In genomic region chr7:40906484-40906883, GRCm38 (mm10) we compare ENCODE assay signal across 21 mouse cellular contexts. TPM values are rescaled to one million over a fixed set of nuclear protein-coding genes. Genes with fewer than 3 reads are reported as not detected.
A peak's percentile ranks its signal among the peaks of the same experiment; 100 is the strongest.
DNase-seq lines count a peak whose midpoint lies in the region; ATAC-seq lines count a peak whose summit lies in the region.
"Had no signal": no experiment of that assay in that cellular context is flagged by ENCODE, and none has a peak within 500 bp of the region (broad histone marks: within the 10 kb centered on the region; RNA-seq: fewer than 3 reads in every experiment).

No protein-coding gene starts in this region.

- no peak overlapping the region for H3K27ac ChIP-seq in heart, embryonic 12.5 days (ENCODE audit: poor library complexity, severe bottlenecking)
- H3K27ac ChIP-seq: embryonic facial prominence, embryonic 13.5 days; limb, embryonic 10.5 days; liver, embryonic 12.5 days; lung, embryonic 15.5 days; neural tube, embryonic 13.5 days had no signal

- no peak for ATAC-seq in heart, embryonic 12.5 days (ENCODE audit: insufficient number of reproducible peaks, low FRiP score)
- ATAC-seq: inflammation-experienced regulatory T-cells, adult 6 months; liver, embryonic 12.5 days had no signal

- H3K9ac ChIP-seq in heart, embryonic 12.5 days = no peak overlapping the region
- H3K9ac ChIP-seq: embryonic facial prominence, embryonic 13.5 days; liver, embryonic 12.5 days; lung, embryonic 15.5 days; neural tube, embryonic 13.5 days had no signal

- peak; percentile 67 to 68 for DNase-seq in cerebellum, postnatal 14 days
- no peak for DNase-seq in cerebellum, adult 18-20 months
- DNase-seq in heart, adult 8-10 months (ENCODE audit: low spot score) = peak; percentile 28
- DNase-seq in retina, postnatal 1 day = peak; percentile 9
- no peak for DNase-seq in retina, embryonic 14.5 days (ENCODE audit: low spot score)
- peak; percentile 41 for DNase-seq in skeletal muscle tissue, adult 2 months (ENCODE audit: low read depth, low spot score)
- DNase-seq in urinary bladder, postnatal 25 days (ENCODE audit: low spot score) = no peak
- DNase-seq: B cell, adult 2 months; cerebellum, adult 11 months had no signal

- no peaks in the 10 kb centered on the region for H3K36me3 ChIP-seq in heart, embryonic 12.5 days
- H3K36me3 ChIP-seq: embryonic facial prominence, embryonic 13.5 days; limb, embryonic 10.5 days; liver, embryonic 12.5 days; lung, embryonic 15.5 days had no signal

- 0 out of 2 replicates have a peak, but pooled peaks cover 3% of the 10 kb centered on the region for H3K4me1 ChIP-seq in heart, embryonic 12.5 days (replicated peaks)
- H3K4me1 ChIP-seq: liver, embryonic 12.5 days; lung, embryonic 15.5 days had no signal

- H3K27me3 ChIP-seq in heart, embryonic 12.5 days (replicated peaks) = peaks cover 33% of the 10 kb centered on the region

- WGBS in heart, embryonic 12.5 days = 67% methylated on average over 1 of the region's 1 CpGs

- H3K9me3 ChIP-seq in heart, embryonic 12.5 days (replicated peaks) = no peaks in the 10 kb centered on the region
- H3K9me3 ChIP-seq: embryonic facial prominence, embryonic 13.5 days; limb, embryonic 10.5 days; liver, embryonic 12.5 days; lung, embryonic 15.5 days; neural tube, embryonic 13.5 days had no signal

- H3K4me2 ChIP-seq in heart, embryonic 12.5 days = no peak overlapping the region
- H3K4me2 ChIP-seq: embryonic facial prominence, embryonic 13.5 days; liver, embryonic 12.5 days; lung, embryonic 15.5 days; neural tube, embryonic 13.5 days had no signal

- H3K4me3 ChIP-seq in heart, embryonic 12.5 days = no peak overlapping the region
- H3K4me3 ChIP-seq: embryonic facial prominence, embryonic 13.5 days; limb, embryonic 10.5 days; liver, embryonic 12.5 days; lung, embryonic 15.5 days; neural tube, embryonic 13.5 days had no signal

RNA-seq across cellular contexts. Expression of gene Vstm2b, which starts 8.4 kb away (rescaled TPM):
- under 1 TPM in 2 of 4 experiments, not detected in 2; 0.12 to 0.37 TPM for total RNA-seq in heart, adult 8-10 months (2022)
- polyA plus RNA-seq in heart, embryonic 12.5 days (2016; fragmentation: Nextera tagmentation; extraction: Ambion mirVana) = 0.35 and 0.42 TPM in 2 replicates
- total RNA-seq: common myeloid progenitor, adult 5-6 weeks; granulocyte monocyte progenitor cell, adult 5-6 weeks; hematopoietic stem cell, adult 5-6 weeks; megakaryocyte, adult 5-6 weeks; monocyte, adult 5-6 weeks had no signal
- polyA plus RNA-seq: inflammation-experienced regulatory T-cells, adult 6 months had no signal

Comparison
In these comparisons a context has a peak if more than half of its experiments do, and no peak if none do; other contexts are left out.
1. DNase-seq: peak in cerebellum, postnatal 14 days (2 of 2), heart, adult 8-10 months (single experiment), retina, postnatal 1 day (single experiment) and skeletal muscle tissue, adult 2 months (single experiment); none in cerebellum, adult 18-20 months (0 of 2), retina, embryonic 14.5 days (single experiment) and urinary bladder, postnatal 25 days (single experiment).